Mouse (Mus musculus) stomach, embryonic 14.5 days (tissue): ENCODE data around the gene Rfx8. TPM values are rescaled to one million over a fixed set of nuclear protein-coding genes. Genes with fewer than 3 reads are reported as not detected.

Source experiments
- ATAC-seq: fragments of 200-750 bp; cut with Nextera tagmentation; 2 replicates; pipeline ENCODE4 v1.8.0; 2017; ENCODE audit warnings: low read depth, moderate TSS enrichment; ENCODE audit not compliant: insufficient number of reproducible peaks, insufficient read depth, low FRiP score
- H3K27ac ChIP-seq: fragments of 300-500 bp; sonication (generic); 2 replicates; pipeline ENCODE4 v1.5.1; 2014; ENCODE audit warnings: mild to moderate bottlenecking, low read length, moderate library complexity, mixed read lengths
- H3K27me3 ChIP-seq: fragments of 300-500 bp; sonication (generic); 2 replicates; pipeline ENCODE4 v1.6.1; 2014; ENCODE audit warnings: low read length, control low read depth, mixed read lengths; ENCODE audit not compliant: control insufficient read depth, insufficient read depth
- H3K36me3 ChIP-seq: fragments of 300-500 bp; sonication (generic); 2 replicates; pipeline ENCODE4 v1.6.1; 2014; ENCODE audit warnings: mild to moderate bottlenecking, control low read depth, low read length, moderate library complexity, mixed read lengths; ENCODE audit not compliant: control insufficient read depth, insufficient read depth
- H3K4me1 ChIP-seq: fragments of 300-500 bp; sonication (generic); 2 replicates; pipeline ENCODE4 v1.6.1; 2014; ENCODE audit warnings: low read length, control low read depth, mixed read lengths; ENCODE audit not compliant: control insufficient read depth, insufficient read depth
- H3K4me2 ChIP-seq: fragments of 300-500 bp; sonication (generic); replicated peaks from 2 replicates; pipeline ENCODE4 v1.6.1; 2014; ENCODE audit warnings: low read depth, low read length, control low read depth
- H3K4me3 ChIP-seq: fragments of 300-500 bp; sonication (generic); 2 replicates; pipeline ENCODE4 v1.5.1; 2014; ENCODE audit warnings: low read depth, low read length, control low read depth
- H3K9ac ChIP-seq: fragments of 300-500 bp; sonication (generic); replicated peaks from 2 replicates; pipeline ENCODE4 v1.6.1; 2014; ENCODE audit warnings: low read depth, mild to moderate bottlenecking, control low read depth, low read length, moderate library complexity, mixed read lengths
- H3K9me3 ChIP-seq: fragments of 300-500 bp; sonication (generic); 2 replicates; pipeline ENCODE4 v1.6.1; 2016; ENCODE audit warnings: low read depth, low read length, control low read depth; ENCODE audit not compliant: control insufficient read depth
- WGBS: fragments of 180-500 bp; shearing (Covaris S2); extraction: QIAGEN DNeasy Blood & Tissue Kit; methylation state at CpG from one replicate; pipeline ENCODE4 v1.1.7; 2014; 5-methylcytosine and 5-hydroxymethylcytosine counted together
- polyA plus RNA-seq: library from polyadenylated mRNA; unstranded; fragments of >200 nt; fragmentation: Nextera tagmentation; extraction: Ambion mirVana; gene quantifications from 2 replicates; pipeline ENCODE4 v1.2.1, GENCODE M21; 2014

Gene Rfx8
- polyA plus RNA-seq, 1 experiment from 2014 or later = 0.27 TPM

DNA sequence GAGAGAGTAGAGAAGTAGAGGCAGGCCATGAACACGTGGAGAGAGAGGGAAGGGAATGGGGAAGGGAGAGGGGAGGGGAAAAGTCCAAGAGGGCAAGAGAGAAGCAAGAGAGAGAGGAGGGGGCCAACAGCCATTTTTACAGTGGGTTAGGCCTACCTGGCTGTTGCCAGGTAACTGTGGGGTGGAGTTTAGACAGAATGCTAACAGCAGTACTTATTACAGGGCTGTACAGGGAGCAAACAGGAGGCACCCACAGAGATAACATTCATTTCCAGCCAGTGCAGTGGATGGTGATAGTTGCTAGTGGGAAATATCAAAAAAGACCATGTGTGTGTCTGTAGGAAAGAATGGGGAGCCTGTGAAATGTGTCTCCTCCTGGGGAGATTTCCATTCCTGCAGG is 97.1 kb downstream of the Rfx8 start:
- H3K4me2 ChIP-seq = no peak overlapping the region
- no peaks in the 10 kb centered on the region for H3K9me3 ChIP-seq
- H3K36me3 ChIP-seq = no peaks in the 10 kb centered on the region
- H3K4me1 ChIP-seq = no peaks in the 10 kb centered on the region
- H3K4me3 ChIP-seq = no peak overlapping the region
- H3K27me3 ChIP-seq = no peaks in the 10 kb centered on the region
- ATAC-seq = 0 out of 2 replicates have a peak, but pooled peaks have one; percentile 33
- WGBS = 29% methylated on average over 1 of the region's 1 CpGs
- no peak overlapping the region for H3K27ac ChIP-seq
- no peak overlapping the region for H3K9ac ChIP-seq

DNA sequence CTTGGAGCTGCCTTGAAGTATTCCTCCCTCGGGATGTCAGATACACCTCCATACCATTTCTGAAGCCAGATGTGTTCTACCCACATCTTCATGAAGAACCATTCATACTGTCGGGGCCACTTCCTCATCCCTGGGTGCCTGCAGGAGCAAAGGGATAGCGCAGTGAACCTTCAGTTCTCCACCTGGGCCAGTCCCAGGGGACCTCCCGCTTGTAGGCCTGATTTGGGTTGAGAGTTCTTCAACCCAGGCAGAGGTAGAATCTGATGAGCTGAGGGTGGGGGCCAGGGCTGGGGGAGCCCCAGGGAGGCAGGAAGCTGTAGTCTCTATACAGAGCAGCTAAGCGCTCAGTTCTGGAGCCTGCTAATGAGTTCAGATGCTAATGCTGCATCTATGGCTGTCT is 97.7 kb downstream of the Rfx8 start:
- 92% methylated on average over 5 of the region's 5 CpGs for whole genome bisulfite sequencing
- no peak for ATAC-seq
- no peaks in the 10 kb centered on the region for H3K9me3 ChIP-seq

DNA sequence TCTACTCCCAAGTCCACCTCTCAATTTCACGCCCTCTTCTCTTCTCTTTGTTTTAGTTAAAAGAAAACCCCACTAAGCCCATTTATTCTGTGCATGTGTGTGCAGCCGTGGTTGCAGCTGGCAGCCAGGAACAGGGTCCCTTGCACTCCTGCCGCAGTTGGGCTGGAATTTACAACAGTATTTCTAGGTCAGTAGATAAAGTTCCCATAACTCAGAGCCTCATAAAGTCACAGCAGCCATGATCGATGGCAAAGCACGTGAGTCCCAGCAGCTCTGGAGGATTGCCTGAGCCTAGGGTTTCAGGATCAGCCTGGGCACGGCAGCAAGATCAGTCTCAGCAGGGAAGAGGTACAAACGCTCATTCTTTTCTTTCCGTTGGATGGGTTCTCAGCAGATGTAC is 102.3 kb downstream of the Rfx8 start:
- no peak overlapping the region for H3K4me3 ChIP-seq
- H3K27ac ChIP-seq = no peak overlapping the region
- H3K9ac ChIP-seq = no peak overlapping the region
- H3K4me1 ChIP-seq = peaks cover 3% of the 10 kb centered on the region; the same call in 1 of the 2 replicates
- H3K4me2 ChIP-seq = no peak overlapping the region
- no peaks in the 10 kb centered on the region for H3K9me3 ChIP-seq
- no peaks in the 10 kb centered on the region for H3K36me3 ChIP-seq
- H3K27me3 ChIP-seq = no peaks in the 10 kb centered on the region
- no peak for ATAC-seq
- WGBS = 35% methylated on average over 8 of the region's 8 CpGs

More for the DNA sequence above, 97.7 kb downstream of the Rfx8 start:
- H3K4me3 ChIP-seq = no peak overlapping the region
- no peak overlapping the region for H3K9ac ChIP-seq
- H3K4me2 ChIP-seq = no peak overlapping the region
- H3K27me3 ChIP-seq = no peaks in the 10 kb centered on the region
- H3K4me1 ChIP-seq = no peaks in the 10 kb centered on the region
- H3K27ac ChIP-seq = no peak overlapping the region
- H3K36me3 ChIP-seq = no peaks in the 10 kb centered on the region

DNA sequence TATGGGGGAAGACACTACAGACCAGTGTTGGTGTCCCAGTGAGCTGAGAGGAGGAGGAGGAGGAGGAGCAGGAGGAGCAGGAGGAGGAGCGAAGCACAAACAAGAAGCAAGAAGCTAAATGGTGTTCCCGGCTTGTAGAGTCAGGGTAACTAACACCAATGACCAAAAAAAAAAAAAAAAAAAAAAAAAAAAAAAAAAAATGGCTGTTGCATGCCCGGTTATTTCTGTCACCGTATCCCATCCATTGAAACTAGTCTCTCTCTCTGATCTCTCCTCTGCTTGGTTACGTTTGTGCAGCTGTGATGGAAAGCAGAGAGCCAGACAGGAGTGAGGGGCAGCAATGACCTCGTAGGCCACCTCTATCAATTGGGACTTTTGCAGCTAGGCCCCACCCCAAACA is 105.3 kb downstream of the Rfx8 start:
- WGBS = 74% methylated on average over 6 of the region's 6 CpGs
- Histone ChIP-seq H3K27me3 (no peaks in the 10 kb centered on the region), H3K9me3 (no peaks in the 10 kb centered on the region), H3K4me2 (no peak overlapping the region), H3K27ac (no peak overlapping the region), H3K9ac (no peak overlapping the region), H3K4me1 (peaks cover 3% of the 10 kb centered on the region; the same call in 1 of the 2 replicates), H3K4me3 (no peak overlapping the region), H3K36me3 (no peaks in the 10 kb centered on the region)
- ATAC-seq = no peak

Other genes starting within 250 kb of the Rfx8 start
- gene Tbc1d8, start 242.2 kb downstream of the Rfx8 start, polyA plus RNA-seq = 11.7 and 12.4 TPM in 2 replicates
- 22.0 and 27.1 TPM in 2 replicates for gene Cnot11, start 186.0 kb downstream of the Rfx8 start, polyA plus RNA-seq
- gene Rnf149, start 143.6 kb downstream of the Rfx8 start, polyA plus RNA-seq = 34.0 and 38.0 TPM in 2 replicates
- 0.29 and 0.35 TPM in 2 replicates for gene Creg2, start 69.5 kb downstream of the Rfx8 start, polyA plus RNA-seq
- gene Gm3646, start 84.3 kb upstream of the Rfx8 start, polyA plus RNA-seq = not detected in 2 replicates
- 36.7 and 42.6 TPM in 2 replicates for gene Map4k4, start 179.9 kb upstream of the Rfx8 start, polyA plus RNA-seq